Mouse (Mus musculus): ENCODE data around the gene Zdhhc19.

GRCm38 (mm10) chr16:32593916-32594315 lies 97.9 kb downstream of the Zdhhc19 start:
- no peak for TF ChIP-seq CTCF (IDR thresholded peaks at IDR 0.05 in 2 of 3, conservative IDR thresholded peaks at IDR 0.05 in 1 of 3; ENCODE audit: control insufficient read depth in 1 of 3, insufficient read depth in 1 of 3, low read depth in 2 of 3, low read length in 3 of 3, poor library complexity in 1 of 3, severe bottlenecking in 1 of 3)
- TF ChIP-seq MAFK (IDR thresholded peaks at IDR 0.05; ENCODE audit: borderline replicate concordance, low read depth, low read length): no peak
- no peak for TF ChIP-seq ZMIZ1 (IDR thresholded peaks at IDR 0.05; ENCODE audit: low read depth, low read length)
- TF ChIP-seq HCFC1 (IDR thresholded peaks at IDR 0.05; ENCODE audit: low read depth, low read length): no peak
- no peak for TF ChIP-seq POLR2A (IDR thresholded peaks at IDR 0.05; ENCODE audit: control insufficient read depth in 1 of 2, insufficient read depth in 1 of 2, low read depth in 1 of 2, low read length in 2 of 2, poor library complexity in 1 of 2)
- no peak for TF ChIP-seq ZKSCAN1 (IDR thresholded peaks at IDR 0.05; ENCODE audit: low read depth, low read length)
- no peak for TF ChIP-seq RCOR1 (IDR thresholded peaks at IDR 0.05; ENCODE audit: low read depth, low read length)
- no peak for TF ChIP-seq NRF1 (IDR thresholded peaks at IDR 0.05; ENCODE audit: insufficient read depth, low read depth, low read length, poor library complexity, severe bottlenecking)
- TF ChIP-seq ZC3H11A (IDR thresholded peaks at IDR 0.05; ENCODE audit: low read depth, low read length): no peak
- no peak for TF ChIP-seq ETS1 (IDR thresholded peaks at IDR 0.05; ENCODE audit: low read depth, low read length)

Measured in MEL (cell line).